Mouse (Mus musculus) adrenal gland, postnatal 4 days (tissue): ENCODE data around the gene Agfg1. TPM values are rescaled to one million over a fixed set of nuclear protein-coding genes. Genes with fewer than 3 reads are reported as not detected.

ENCODE experiments used
- DNase-seq, 2 experiments: peaks; one replicate each; pipeline ENCODE4 v3.0.0; 2021 to 2022; ENCODE audit warnings: low spot score in 2 of 2, mixed read lengths in 2 of 2
- total RNA-seq, 2 experiments: library from RNA; stranded (reverse); gene quantifications; 2 replicates each; pipeline ENCODE4 v1.2.3; 2021

Agfg1 gene
- total RNA-seq, 2 experiments from 2014 or later: 47.0 to 48.7 TPM

DNA sequence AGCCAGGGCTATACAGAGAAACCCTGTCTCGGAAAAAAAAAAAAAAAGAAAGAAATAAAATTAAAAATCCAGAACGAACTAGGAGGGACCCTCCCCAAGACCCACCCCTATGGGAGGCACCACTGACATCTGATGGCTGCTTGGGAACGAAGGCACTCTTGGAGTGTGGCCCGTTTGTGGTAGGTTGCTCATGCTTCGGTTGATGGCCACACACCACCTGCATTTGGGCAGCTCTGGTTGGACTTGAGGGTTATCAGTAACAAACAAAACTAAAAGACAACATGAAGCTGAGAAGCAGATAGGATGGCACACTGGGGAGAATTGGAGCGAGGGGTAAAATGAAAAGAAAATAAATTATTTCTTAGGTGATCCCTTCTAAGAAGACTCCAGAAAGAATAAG lies 15.1 kb upstream of the Agfg1 start:
- no peak for DNase-seq

DNA sequence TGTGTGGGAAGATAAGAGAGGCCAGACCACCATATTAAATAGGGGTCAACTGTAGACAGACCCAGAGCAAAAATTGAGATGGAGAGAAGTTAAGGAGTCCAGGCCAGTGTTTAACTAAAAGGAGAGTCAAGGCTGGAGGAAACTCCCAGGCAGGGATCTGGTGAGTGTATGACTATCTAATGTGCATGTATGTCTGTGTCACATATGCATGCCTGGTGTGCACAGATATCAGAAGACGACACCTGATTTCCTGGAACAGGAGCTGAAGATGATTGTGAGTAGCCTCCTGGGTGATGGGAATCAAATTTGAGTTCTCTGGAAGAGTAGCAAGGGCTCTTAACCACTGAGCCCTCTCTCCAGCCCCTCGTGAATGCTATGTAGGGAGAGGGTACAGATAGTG lies 14.0 kb upstream of the Agfg1 start:
- DNase-seq: no peak

DNA sequence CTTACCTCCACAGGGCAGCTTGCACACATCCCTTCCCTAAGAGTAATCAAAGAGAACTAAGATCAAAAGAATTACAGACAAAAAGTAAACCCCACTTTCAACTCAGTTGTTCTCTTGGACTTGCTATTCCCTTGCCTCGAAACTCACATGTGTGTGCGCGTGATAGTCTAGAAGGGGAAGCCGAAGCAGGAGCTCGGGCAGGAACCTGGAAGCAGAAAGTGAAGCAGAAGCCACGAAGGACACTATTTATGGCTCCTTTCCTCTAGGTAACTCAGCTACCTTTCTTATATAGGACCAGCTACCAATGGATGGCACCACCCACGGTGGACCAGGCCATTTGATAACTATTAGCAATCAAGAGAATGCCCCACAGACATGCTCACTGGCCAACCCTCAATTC lies 13.5 kb upstream of the Agfg1 start:
- DNase-seq: no peak

DNA sequence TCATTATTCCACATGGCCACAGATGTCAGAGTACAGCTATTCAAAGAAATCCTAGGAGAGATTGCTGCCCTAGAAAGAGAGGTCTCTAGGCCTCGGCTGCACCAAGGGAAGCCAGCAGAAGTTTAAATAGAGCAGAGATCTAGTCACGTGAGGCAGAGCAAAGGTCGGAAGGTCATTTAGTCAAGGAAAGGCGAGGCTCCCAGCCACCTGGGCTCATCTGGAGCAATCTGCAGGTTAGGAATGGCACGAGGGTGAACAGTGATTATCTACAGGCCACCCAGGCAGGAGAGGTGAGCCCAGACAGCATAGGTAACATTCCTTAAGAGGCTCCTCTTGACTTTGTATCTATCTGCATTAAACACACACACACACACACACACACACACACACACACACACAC lies 12.4 kb upstream of the Agfg1 start:
- no peak for DNase-seq

DNA sequence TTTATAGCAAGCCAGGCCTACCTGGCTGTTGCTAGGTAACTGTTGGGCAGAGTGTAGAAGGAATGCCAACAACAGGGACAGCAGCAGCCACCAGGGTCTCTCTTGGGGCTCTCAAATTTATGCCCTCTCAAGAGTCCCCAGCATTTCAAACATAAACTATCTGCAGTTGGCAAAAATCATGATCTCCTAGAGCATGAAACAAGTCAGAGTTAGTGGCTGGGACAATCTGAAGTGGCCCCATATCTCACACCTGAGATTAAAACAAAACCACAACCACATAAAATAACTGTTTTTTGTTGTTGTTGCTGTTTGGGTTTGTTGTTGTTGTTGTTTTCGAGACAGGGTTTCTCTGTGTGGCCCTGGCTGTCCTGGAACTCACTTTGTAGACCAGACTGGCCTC lies 8.5 kb upstream of the Agfg1 start:
- DNase-seq: no peak

DNA sequence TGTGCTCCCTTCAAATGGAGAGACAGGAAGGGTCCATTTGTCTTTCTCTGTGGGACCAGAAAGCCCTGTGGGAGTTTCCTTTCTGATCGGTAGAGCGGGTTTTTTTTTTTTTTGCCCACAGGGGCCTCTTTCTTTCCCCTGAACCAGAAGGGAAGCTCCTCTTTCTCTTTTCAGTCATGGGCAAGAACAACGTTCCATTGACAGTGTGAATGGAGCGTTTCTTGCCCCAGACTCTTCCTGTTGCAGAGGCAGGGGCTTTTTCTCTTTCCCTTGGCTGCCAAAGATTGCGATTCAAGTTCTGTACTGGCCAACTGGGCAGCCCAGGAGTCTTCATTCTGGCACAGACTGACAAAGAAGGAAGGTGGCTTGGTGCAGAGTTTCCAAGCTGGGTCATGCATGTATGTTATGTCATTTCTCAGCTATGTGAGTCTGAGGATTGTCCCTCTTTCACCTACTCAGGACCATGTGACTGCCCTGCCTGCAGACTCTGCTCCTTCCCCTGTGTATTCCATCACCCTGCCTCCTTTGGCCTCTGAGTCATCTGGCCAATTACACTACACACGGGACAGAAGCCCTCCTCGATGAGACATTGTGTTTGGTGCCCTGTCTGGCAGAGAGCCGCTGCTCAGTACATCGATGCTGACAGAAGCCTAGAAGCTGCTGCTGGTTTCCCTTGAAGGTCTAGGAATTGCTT lies 7.6 kb upstream of the Agfg1 start:
- DNase-seq: no peak

DNA sequence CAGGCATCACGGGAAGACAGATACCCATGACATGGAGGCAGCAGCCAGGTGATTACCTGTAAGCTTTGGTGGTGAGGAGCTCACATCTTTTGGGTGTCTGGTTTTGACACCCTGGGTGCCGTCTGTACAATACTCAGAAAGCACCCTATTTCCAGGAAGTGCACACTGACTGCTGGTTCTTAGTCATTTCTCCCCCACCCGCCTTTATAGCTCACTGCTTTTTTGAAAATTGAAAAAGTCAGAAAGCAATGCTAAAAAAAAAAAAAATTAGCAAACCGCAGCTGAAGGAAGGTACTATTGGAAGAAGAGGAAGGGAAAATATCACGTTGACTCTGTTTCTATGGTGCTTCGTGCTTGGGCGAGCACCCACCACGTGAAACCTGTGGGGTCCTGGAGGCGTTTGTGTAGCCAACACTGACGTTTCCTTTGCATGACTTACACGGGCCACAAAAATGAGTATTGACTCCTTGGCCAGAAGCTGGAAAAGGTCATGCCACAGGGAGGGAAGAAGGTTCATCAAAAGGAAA lies 6.7 kb upstream of the Agfg1 start:
- DNase-seq: no peak

DNA sequence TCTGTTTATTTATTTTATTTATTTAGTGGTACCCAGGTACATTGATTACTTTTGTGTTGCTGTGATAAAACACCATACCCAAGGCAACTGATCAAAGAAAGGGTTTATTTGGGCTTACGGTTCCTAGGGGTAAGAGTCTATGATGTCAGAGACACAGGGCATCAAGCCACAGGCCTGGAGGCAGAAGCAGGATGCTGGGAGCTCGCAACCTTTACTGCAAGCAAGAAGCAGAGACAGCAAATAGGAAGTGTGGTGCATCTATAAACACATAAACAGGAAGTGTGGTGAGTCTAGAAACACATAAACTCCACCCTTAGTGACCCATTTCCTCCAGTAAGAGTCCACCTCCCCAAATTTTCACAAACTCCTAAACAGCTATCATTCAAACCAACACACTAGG lies 5.8 kb upstream of the Agfg1 start:
- DNase-seq: no peak

DNA sequence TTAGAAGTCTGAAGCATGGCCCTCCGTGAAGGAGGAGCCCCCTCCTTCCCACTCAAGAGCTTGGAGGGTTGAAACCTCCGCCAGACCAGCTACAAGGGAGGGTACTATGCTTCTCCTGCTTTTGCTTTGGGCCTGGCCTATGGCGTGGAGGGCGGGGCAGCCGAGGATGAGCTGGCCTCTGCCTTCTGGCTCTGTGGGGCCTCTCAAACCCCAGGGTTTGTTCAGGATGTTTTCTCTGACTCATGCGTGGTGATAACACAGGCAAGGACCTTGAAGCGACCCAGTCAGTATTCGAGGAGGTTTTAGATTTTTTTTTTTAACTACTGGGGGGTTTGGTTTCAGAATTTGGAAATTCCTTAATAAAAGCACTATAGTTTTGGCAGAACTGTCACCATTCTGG lies 4.7 kb upstream of the Agfg1 start:
- DNase-seq: peak; percentile 12 to 40

DNA sequence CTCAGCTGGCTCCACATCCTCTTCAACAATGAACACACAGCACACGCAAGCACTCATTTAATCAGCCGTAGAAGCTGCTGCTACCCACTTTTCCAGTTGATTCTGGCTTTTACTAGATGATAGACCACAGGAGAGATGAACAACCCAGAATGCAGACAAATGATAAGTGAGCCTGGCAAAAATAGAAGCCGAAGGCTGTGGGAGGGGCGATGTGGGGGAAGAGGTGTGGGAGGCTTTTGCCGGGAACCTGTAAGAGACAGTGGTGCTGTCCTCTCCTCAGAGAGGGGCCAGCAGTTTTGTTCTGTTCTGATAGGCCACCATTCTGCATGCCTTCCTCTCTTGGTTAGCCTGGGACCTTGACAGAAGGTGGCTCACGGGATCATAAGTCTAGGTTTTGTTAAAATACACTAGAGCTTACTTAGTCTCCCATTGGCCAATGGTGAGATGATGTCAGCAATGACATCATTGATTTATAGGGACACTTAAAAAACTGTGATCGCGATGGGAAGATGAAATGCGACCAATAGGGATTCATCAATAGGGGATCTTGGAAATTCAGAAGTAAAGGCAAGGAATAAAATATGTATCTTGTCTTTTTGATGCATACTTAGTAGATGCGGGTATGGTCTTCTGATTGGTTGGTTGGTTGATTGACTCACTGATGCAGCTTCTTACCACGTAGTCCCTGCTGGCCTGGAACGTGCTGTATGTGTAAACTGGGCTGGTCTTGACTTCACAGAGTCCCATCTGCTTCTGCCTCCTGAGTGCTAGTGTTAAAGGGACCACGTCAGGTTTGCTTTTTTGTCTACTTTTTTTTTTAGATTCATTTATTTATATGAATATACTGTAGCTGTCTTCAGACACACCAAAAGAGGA lies 2.7 kb upstream of the Agfg1 start:
- DNase-seq: no peak

DNA sequence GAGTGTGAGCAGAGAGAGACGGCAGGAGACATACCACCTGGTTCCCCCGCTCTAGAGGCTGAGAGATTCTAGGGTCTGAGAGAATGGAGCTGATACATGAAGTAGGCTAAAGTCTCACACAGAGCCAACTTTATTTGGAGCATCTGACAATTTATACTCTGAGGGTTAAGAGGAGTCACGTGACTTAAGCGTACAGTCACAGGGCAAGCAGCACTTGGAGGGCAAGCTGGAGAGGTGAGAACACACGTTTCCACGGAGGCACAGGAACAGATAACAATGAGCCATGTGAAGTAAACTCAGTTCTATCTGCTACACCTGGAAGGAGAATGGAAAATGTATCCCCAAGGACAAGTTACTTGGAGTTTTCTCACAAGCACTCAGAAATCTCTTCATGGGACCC lies 1.7 kb upstream of the Agfg1 start:
- no peak for DNase-seq

DNA sequence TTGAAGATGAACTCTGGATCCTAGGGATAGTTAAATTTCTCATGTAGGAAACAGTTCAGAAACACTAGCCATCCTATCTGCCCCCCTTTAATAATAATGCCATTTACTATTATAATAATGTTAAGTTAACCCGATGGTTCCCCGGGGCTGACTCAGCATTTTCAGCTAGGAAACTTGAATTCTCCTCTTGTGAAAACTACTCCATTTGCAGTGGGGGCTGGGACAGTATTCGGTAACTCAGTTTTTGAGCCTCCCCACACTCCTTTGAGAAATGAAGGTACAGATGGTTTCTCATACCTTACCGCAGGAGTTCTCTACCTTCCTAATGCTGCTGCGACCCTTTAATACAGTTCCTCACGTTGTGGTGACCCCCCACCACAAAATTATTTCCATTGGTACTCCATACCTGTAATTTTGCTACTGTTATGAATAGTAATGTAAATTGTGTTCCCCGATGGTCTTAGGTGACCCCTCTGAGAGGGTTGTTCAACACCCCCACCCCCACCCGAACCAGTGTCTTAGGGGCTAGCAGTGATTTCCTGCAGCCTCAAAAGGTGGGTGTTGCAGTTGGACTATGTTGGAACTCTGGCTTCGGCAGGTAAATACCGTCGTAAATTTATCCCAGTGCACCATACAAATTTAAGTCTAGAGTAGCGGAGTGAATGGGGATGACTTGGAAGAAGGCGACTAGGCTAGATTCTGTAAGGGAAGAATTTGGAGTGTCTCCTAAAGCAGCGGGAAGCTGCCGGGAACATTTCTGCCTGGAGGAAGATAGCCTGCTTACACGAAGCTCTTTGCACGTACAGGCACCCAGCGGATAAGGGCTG lies 601 bp upstream of the Agfg1 start:
- DNase-seq: no peak

DNA sequence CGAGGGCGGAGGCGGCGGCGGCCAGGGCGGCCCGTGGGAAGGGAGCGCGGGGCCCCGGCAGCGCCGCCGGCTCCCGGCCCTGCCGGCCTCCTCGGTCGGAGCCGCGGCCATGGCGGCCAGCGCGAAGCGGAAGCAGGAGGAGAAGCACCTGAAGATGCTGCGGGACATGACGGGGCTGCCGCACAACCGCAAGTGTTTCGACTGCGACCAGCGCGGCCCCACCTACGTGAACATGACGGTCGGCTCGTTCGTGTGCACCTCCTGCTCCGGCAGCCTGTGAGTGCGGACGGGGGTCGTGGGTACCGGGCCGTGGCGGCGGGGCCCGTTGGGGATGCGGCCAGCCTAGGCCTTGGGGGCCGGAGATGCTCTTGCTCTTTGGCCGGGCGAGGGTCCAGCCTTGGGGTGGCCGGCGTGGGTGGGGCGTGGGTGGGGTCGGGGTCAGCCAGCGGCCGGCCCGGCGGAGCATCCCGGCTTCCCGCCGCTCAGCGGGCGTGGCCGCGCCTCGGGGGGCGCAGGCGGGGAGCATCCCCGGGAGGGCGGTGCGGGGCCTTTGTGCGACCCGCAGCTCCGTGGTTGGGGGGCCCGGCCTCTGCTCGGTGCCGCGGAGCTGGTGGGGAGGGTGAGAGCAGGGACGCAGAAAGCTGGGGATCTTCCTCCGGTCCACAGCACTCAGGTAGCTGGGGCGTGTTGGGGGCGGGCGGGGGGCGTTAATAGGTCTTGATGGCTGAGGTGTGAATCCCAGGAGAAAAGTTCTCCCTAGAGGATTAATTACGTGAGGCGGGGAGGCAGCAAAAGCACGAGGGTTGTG lies 535 bp downstream of the Agfg1 start:
- DNase-seq: peak in 1 of 2 experiments; percentile 24

DNA sequence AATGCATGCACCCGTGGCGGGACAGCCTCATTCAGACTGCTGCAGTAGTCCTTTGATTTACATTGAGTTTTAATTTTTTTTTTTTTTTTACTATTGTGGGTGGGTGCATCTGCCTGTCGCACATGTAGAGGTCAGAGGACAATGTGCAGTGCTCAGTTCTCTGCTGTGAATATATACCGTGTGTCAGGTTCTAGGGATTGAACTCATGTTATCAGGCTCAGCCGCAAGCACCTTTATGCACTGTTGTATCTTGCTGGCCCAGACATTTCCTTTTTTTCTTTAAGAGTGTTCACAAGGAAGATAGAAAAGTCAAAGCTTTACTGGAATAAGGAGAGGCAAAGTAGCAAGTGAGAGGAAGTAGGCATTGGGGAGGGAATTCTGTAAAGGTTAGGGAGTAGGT lies 16.4 kb downstream of the Agfg1 start:
- DNase-seq: no peak

DNA sequence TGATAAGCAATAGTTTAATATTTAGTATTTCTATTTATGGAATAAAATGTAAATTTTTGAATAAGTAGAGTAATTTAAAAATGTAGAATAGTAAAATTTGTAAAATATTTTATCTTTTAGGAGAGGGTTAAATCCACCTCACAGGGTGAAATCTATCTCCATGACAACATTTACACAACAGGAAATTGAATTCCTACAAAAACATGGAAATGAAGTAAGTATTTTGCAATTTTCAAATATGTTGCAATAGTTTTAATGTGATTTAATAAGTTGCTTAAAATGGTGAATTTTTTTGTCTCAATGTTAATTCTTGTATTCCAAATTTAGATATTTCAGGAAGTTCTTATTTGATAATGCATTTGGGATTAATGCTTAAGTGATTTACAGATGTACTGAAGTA lies 19.0 kb downstream of the Agfg1 start:
- no peak for DNase-seq

DNA sequence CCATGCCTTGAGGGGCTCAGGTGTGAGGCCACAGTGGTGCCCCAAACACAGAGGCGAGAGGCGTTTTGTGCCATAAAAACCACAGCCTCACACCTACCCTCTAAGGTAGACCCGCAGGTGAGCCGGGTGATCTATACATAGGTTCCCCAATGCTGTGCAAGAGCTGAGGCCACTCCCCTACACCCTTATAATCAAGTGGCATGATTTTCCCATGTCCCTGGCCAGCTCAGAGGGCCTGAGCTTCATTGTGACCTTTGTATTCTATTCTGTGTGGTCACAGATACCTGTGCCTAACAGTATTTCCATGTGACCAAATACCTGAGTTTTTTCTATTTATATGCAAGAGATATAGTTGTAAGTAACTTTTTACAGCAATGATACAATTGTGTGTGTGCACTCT lies 21.1 kb downstream of the Agfg1 start:
- DNase-seq: no peak

DNA sequence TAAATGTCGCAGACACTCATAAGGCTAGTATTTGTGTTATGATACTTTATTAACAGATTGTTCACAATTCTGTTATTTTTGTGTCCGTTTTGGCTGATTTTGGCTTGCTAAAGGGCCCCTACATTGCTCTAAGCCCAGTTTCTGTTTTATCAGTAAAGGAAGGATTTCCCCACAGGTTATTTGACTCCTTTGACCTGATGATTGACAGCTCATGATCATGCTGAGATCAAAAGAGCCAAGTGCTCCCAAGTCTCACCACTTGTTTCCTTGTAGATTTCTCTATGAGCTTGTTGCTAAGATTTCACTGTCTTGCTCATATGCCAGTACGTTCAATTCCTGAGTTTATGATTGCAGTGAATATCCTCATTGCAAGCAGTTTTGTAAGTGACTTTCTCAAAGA lies 30.9 kb downstream of the Agfg1 start:
- no peak for DNase-seq

DNA sequence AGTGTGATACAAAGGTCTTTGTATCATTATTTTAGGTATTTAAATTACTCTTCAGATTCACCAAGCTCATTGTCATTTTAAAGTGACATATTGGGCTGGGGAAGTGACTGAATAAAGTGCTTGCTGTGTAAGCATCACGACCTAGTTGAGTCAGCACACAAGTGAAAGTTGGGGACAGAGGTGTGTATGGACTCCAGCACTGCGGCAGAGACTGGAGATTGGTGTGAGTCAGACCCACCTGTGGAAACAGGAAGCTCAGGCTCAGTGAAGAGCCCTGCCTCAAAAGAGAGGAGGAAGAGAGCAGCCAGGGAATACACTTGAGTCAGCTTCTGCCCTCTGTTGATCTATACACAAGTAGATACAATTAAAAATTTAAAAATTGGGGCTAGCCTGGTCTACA lies 39.9 kb downstream of the Agfg1 start:
- DNase-seq: no peak

DNA sequence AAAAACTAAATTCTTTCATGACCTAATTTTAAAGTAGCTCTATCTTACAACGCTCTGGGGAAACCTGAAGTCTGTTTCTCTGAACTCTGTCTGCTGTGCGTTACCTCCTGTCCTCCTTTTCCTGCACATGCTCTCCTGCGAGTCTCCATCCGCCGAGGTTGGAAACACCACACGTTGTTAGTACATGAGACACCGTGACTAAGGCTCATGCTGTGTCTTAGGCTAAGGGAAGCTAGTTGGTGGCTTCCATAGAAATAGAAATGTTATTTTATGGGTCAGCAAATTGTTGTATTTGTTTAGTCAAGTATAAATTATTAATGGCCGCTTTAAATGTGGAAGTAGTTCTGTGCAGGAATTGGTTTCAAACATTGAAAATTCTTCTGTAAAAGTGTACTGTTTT lies 40.9 kb downstream of the Agfg1 start:
- DNase-seq: no peak

DNA sequence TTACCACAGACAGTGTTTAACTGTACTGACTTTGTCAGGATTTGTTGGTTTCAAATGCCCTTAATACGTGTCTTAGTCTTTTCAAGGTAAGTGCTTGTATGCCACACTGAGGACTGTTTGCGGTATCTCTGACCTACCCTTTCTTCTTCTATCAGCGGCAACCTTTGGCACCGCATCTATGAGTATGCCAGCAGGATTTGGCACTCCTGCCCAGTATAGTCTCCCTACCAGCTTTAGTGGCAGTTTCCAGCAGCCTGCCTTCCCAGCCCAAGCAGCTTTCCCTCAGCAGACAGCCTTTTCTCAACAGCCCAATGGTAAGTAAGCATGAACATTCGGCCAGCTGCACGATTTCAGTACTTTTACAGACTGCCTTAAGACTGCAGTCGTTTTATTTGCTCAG lies 54.0 kb downstream of the Agfg1 start:
- no peak for DNase-seq

DNA sequence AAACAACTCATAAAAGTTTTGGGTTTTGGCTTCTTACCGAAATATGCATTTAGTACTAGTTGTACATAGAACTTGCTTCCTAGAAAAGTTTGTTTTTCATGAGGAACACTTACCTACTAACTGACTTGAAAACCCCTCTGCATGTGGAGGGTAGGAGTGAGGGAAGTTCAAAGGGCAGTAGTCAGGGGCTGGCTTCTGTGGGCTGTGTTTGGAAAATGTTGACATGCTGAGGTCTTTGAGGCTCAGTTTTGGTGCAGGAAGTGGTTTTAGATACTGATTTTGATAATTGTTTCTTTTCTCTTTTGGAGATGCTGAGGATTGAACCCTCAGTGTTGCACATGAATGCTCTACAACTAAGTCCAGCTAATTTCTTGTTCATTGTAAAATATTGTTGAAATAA lies 61.3 kb downstream of the Agfg1 start:
- DNase-seq: no peak
